Mouse (Mus musculus): ENCODE measurements around the gene Nup188. TPM values are rescaled to one million over a fixed set of nuclear protein-coding genes. Genes with fewer than 3 reads are reported as not detected.

Nup188 gene
- polyA plus RNA-seq, 1 experiment from 2014 or later, result 26.0 TPM

- 86% methylated on average over 5 of the region's 5 CpGs for WGBS
- no peak overlapping the region for H3K4me2 ChIP-seq (ENCODE audit: low read depth, low read length)
- no peak overlapping the region for H3K27ac ChIP-seq (ENCODE audit: low read length)
- H3K36me3 ChIP-seq (ENCODE audit: control insufficient read depth, insufficient read depth, low read length), result peaks cover 23% of the 10 kb centered on the region
- H3K4me1 ChIP-seq (ENCODE audit: control insufficient read depth, insufficient read depth, low read length), result no peaks in the 10 kb centered on the region
- H3K27me3 ChIP-seq (ENCODE audit: control insufficient read depth, insufficient read depth, low read length), result no peaks in the 10 kb centered on the region
- no peak overlapping the region for H3K4me3 ChIP-seq (replicated peaks; ENCODE audit: low read length)
- ATAC-seq (ENCODE audit: insufficient read depth, low FRiP score), result no peak
- no peaks in the 10 kb centered on the region for H3K9me3 ChIP-seq (replicated peaks; ENCODE audit: control insufficient read depth, low read length)
- H3K9ac ChIP-seq (ENCODE audit: low read length), result no peak overlapping the region
These were observed 13.8 kb downstream of the Nup188 start for GRCm38 (mm10) chr2:30299966-30300365.

DNA sequence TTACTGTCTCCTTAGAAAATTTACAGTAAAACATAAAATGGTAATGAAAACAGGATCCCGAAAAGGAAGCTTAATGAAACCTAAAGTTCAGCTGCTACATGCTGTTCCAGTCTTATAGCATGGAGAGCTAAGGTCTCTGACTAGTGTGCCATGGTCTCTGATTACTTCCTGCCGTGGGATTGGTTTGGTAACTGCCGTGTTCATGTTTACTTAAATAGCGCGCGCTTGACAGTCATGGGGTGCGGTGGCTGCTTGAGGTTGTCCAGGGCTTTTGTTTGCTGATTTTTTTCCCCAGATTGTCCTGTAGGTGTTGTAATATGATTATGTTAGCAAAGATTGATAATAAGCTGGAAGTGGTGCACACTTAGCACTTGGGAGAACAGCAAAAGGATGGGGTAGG is 19.9 kb downstream of the Nup188 start:
- Histone ChIP-seq H3K9ac (ENCODE audit: low read length) (no peak overlapping the region), H3K4me2 (ENCODE audit: low read depth, low read length) (no peak overlapping the region), H3K36me3 (ENCODE audit: control insufficient read depth, insufficient read depth, low read length) (peaks cover 22% of the 10 kb centered on the region), H3K4me3 (replicated peaks; ENCODE audit: low read length) (no peak overlapping the region), H3K27ac (ENCODE audit: low read length) (no peak overlapping the region), H3K4me1 (ENCODE audit: control insufficient read depth, insufficient read depth, low read length) (no peaks in the 10 kb centered on the region), H3K27me3 (ENCODE audit: control insufficient read depth, insufficient read depth, low read length) (no peaks in the 10 kb centered on the region), H3K9me3 (replicated peaks; ENCODE audit: control insufficient read depth, low read length) (no peaks in the 10 kb centered on the region)
- peak; percentile 53; the same call in 1 of the 2 replicates for ATAC-seq (ENCODE audit: insufficient read depth, low FRiP score)
- WGBS, result 83% methylated on average over 7 of the region's 7 CpGs

DNA sequence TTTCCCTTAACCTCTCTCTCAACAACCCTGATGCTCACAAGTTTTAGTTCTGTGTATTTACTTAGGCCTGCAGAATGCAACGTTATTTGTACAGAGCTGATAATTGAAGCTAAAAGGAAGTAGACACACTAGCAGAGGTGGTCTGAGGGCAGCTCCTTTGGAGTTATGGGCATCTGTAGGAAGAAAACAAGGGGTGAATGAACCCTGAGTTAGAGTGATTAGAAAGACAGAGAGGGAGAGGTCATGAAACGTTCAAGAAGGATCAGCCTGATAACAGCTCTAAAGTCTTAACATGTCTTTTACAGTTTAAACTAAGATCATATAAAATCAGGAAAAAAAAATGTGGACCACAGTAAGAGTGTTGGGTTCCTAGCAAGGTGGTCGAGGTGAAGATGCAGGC is 23.2 kb downstream of the Nup188 start:
- H3K4me2 ChIP-seq (ENCODE audit: low read depth, low read length), result no peak overlapping the region
- 83% methylated on average over 3 of the region's 3 CpGs for WGBS
- H3K36me3 ChIP-seq (ENCODE audit: control insufficient read depth, insufficient read depth, low read length), result peaks cover 16% of the 10 kb centered on the region; the same call in 1 of the 2 replicates
- ATAC-seq (ENCODE audit: insufficient read depth, low FRiP score), result no peak
- H3K9me3 ChIP-seq (replicated peaks; ENCODE audit: control insufficient read depth, low read length), result no peaks in the 10 kb centered on the region
- no peaks in the 10 kb centered on the region for H3K27me3 ChIP-seq (ENCODE audit: control insufficient read depth, insufficient read depth, low read length)
- H3K27ac ChIP-seq (ENCODE audit: low read length), result no peak overlapping the region
- H3K9ac ChIP-seq (ENCODE audit: low read length), result no peak overlapping the region
- H3K4me1 ChIP-seq (ENCODE audit: control insufficient read depth, insufficient read depth, low read length), result no peaks in the 10 kb centered on the region
- H3K4me3 ChIP-seq (replicated peaks; ENCODE audit: low read length), result no peak overlapping the region

- WGBS, result 87% methylated on average over 2 of the region's 2 CpGs
- Histone ChIP-seq H3K4me2 (ENCODE audit: low read depth, low read length) (no peak overlapping the region), H3K27ac (ENCODE audit: low read length) (no peak overlapping the region), H3K9ac (ENCODE audit: low read length) (no peak overlapping the region), H3K36me3 (ENCODE audit: control insufficient read depth, insufficient read depth, low read length) (peaks cover 31% of the 10 kb centered on the region; the same call in 1 of the 2 replicates), H3K9me3 (replicated peaks; ENCODE audit: control insufficient read depth, low read length) (no peaks in the 10 kb centered on the region), H3K27me3 (ENCODE audit: control insufficient read depth, insufficient read depth, low read length) (no peaks in the 10 kb centered on the region), H3K4me3 (replicated peaks; ENCODE audit: low read length) (no peak overlapping the region), H3K4me1 (ENCODE audit: control insufficient read depth, insufficient read depth, low read length) (no peaks in the 10 kb centered on the region)
- no peak for ATAC-seq (ENCODE audit: insufficient read depth, low FRiP score)
These were observed 25.3 kb downstream of the Nup188 start for GRCm38 (mm10) chr2:30311481-30311880.

DNA sequence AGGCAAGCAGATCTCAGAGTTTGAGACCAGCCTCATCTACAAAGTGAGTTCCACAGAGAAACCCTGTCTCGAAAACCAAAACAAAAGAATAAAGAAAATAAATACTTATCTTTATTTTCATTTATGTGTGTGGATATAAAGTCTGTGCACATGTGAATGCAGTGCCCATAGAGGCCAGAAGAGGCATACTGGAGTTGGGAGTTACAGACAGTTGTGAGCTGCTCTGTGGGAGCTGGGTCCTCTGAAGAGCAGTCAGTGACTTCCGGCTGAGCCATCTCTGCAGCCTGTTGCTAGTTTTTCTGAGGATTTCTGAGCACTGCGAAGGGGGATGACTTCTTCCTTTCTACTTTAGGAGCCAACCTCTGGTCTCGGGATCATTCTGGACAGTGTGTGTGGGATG is 29.9 kb downstream of the Nup188 start:
- Histone ChIP-seq H3K4me3 (replicated peaks; ENCODE audit: low read length) (no peak overlapping the region), H3K27me3 (ENCODE audit: control insufficient read depth, insufficient read depth, low read length) (no peaks in the 10 kb centered on the region), H3K36me3 (ENCODE audit: control insufficient read depth, insufficient read depth, low read length) (peaks cover 23% of the 10 kb centered on the region; the same call in 1 of the 2 replicates), H3K4me1 (ENCODE audit: control insufficient read depth, insufficient read depth, low read length) (no peaks in the 10 kb centered on the region), H3K9me3 (replicated peaks; ENCODE audit: control insufficient read depth, low read length) (no peaks in the 10 kb centered on the region), H3K27ac (ENCODE audit: low read length) (no peak overlapping the region), H3K4me2 (ENCODE audit: low read depth, low read length) (no peak overlapping the region), H3K9ac (ENCODE audit: low read length) (no peak overlapping the region)
- no peak for ATAC-seq (ENCODE audit: insufficient read depth, low FRiP score)
- WGBS, result 92% methylated on average over 4 of the region's 4 CpGs

GRCm38 (mm10) chr2:30316955-30317354 is 30.8 kb downstream of the Nup188 start:
- 93% methylated on average over 5 of the region's 5 CpGs for WGBS
- ATAC-seq (ENCODE audit: insufficient read depth, low FRiP score), result no peak
- Histone ChIP-seq H3K4me2 (ENCODE audit: low read depth, low read length) (no peak overlapping the region), H3K27ac (ENCODE audit: low read length) (no peak overlapping the region), H3K9me3 (replicated peaks; ENCODE audit: control insufficient read depth, low read length) (no peaks in the 10 kb centered on the region), H3K36me3 (ENCODE audit: control insufficient read depth, insufficient read depth, low read length) (peaks cover 23% of the 10 kb centered on the region; the same call in 1 of the 2 replicates), H3K27me3 (ENCODE audit: control insufficient read depth, insufficient read depth, low read length) (no peaks in the 10 kb centered on the region), H3K9ac (ENCODE audit: low read length) (no peak overlapping the region), H3K4me1 (ENCODE audit: control insufficient read depth, insufficient read depth, low read length) (no peaks in the 10 kb centered on the region), H3K4me3 (replicated peaks; ENCODE audit: low read length) (no peak overlapping the region)

- peak; percentile 64; the same call in 1 of the 2 replicates for ATAC-seq (ENCODE audit: insufficient read depth, low FRiP score)
- WGBS, result 72% methylated on average over 4 of the region's 4 CpGs
These were observed 33.1 kb downstream of the Nup188 start for GRCm38 (mm10) chr2:30319260-30319659.

DNA sequence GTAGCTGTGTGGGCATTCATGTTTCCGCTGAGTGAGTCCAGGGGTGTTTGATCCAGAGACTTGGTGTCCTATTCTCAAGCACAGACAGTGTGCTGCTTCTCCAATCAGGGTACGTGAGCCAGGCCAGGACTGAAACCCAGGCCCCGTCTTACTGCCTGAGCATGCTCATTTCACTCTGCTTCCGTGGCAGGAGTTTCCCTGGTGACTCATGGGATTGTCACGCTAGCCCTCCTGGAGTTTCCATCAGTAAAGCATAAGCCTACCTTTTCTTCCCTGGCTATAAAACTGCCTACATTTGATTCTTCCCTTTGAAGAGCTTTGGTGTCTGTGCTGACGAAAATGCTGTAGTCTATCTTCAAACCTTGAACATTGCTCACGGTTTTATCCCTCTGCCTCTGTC is 36.9 kb downstream of the Nup188 start:
- ATAC-seq (ENCODE audit: insufficient read depth, low FRiP score), result no peak
- Histone ChIP-seq H3K27ac (ENCODE audit: low read length) (no peak overlapping the region), H3K4me3 (replicated peaks; ENCODE audit: low read length) (no peak overlapping the region), H3K9me3 (replicated peaks; ENCODE audit: control insufficient read depth, low read length) (no peaks in the 10 kb centered on the region), H3K9ac (ENCODE audit: low read length) (no peak overlapping the region), H3K36me3 (ENCODE audit: control insufficient read depth, insufficient read depth, low read length) (peaks cover 19% of the 10 kb centered on the region), H3K4me1 (ENCODE audit: control insufficient read depth, insufficient read depth, low read length) (no peaks in the 10 kb centered on the region), H3K4me2 (ENCODE audit: low read depth, low read length) (no peak overlapping the region), H3K27me3 (ENCODE audit: control insufficient read depth, insufficient read depth, low read length) (no peaks in the 10 kb centered on the region)
- 92% methylated on average over 7 of the region's 7 CpGs for WGBS

More at GRCm38 (mm10) chr2:30319260-30319659, 33.1 kb downstream of the Nup188 start:
- H3K27me3 ChIP-seq (ENCODE audit: control insufficient read depth, insufficient read depth, low read length), result no peaks in the 10 kb centered on the region
- H3K9me3 ChIP-seq (replicated peaks; ENCODE audit: control insufficient read depth, low read length), result no peaks in the 10 kb centered on the region
- no peak overlapping the region for H3K4me2 ChIP-seq (ENCODE audit: low read depth, low read length)
- H3K27ac ChIP-seq (ENCODE audit: low read length), result no peak overlapping the region
- no peak overlapping the region for H3K9ac ChIP-seq (ENCODE audit: low read length)
- H3K4me3 ChIP-seq (replicated peaks; ENCODE audit: low read length), result no peak overlapping the region
- H3K36me3 ChIP-seq (ENCODE audit: control insufficient read depth, insufficient read depth, low read length), result peaks cover 26% of the 10 kb centered on the region
- no peaks in the 10 kb centered on the region for H3K4me1 ChIP-seq (ENCODE audit: control insufficient read depth, insufficient read depth, low read length)

DNA sequence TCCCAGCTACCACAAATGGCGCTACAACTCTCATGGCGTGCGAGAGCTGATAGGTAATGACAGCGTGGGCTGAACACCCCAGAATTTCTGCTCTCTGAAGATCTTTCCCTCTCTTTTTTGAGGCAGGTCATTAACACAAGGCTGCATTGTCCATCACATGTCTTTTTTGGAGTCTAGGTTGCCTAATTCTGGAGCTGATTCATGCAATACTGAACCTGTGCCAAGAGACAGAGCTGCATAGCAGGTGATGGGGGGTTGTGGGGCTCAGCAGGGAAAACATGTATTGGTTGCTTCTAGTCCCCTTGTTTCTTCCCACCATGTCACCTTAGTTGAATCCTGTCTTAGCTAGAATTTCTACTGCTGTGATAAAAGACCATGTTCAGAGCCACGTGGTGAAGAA is 39.1 kb downstream of the Nup188 start:
- no peak overlapping the region for H3K4me3 ChIP-seq (replicated peaks; ENCODE audit: low read length)
- H3K36me3 ChIP-seq (ENCODE audit: control insufficient read depth, insufficient read depth, low read length), result peaks cover 22% of the 10 kb centered on the region
- no peak for ATAC-seq (ENCODE audit: insufficient read depth, low FRiP score)
- H3K4me1 ChIP-seq (ENCODE audit: control insufficient read depth, insufficient read depth, low read length), result no peaks in the 10 kb centered on the region
- H3K9me3 ChIP-seq (replicated peaks; ENCODE audit: control insufficient read depth, low read length), result no peaks in the 10 kb centered on the region
- H3K27ac ChIP-seq (ENCODE audit: low read length), result no peak overlapping the region
- WGBS, result 93% methylated on average over 5 of the region's 5 CpGs
- H3K9ac ChIP-seq (ENCODE audit: low read length), result no peak overlapping the region
- H3K4me2 ChIP-seq (ENCODE audit: low read depth, low read length), result no peak overlapping the region
- no peaks in the 10 kb centered on the region for H3K27me3 ChIP-seq (ENCODE audit: control insufficient read depth, insufficient read depth, low read length)

DNA sequence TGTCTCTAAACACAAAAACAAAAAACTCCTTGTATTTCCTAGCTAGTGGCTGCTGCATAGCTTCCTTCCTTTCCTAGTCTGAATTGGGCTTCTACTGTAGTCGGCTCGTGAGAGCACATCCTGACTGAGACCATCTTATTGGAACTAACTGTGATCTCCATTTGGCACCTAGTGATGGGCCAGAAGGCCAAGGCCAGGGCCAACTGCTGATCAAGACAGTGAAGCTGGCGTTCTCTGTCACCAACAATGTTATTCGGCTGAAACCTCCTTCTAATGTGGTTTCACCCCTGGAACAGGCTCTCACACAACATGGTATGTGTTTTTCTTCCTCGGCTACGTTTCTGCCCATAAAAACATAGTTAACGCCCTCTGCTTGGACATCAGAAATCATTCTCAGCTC is 41.1 kb downstream of the Nup188 start:
- Histone ChIP-seq H3K36me3 (ENCODE audit: control insufficient read depth, insufficient read depth, low read length) (peaks cover 27% of the 10 kb centered on the region), H3K27ac (ENCODE audit: low read length) (no peak overlapping the region), H3K9ac (ENCODE audit: low read length) (no peak overlapping the region), H3K9me3 (replicated peaks; ENCODE audit: control insufficient read depth, low read length) (no peaks in the 10 kb centered on the region), H3K4me1 (ENCODE audit: control insufficient read depth, insufficient read depth, low read length) (no peaks in the 10 kb centered on the region), H3K27me3 (ENCODE audit: control insufficient read depth, insufficient read depth, low read length) (no peaks in the 10 kb centered on the region), H3K4me2 (ENCODE audit: low read depth, low read length) (no peak overlapping the region), H3K4me3 (replicated peaks; ENCODE audit: low read length) (no peak overlapping the region)
- ATAC-seq (ENCODE audit: insufficient read depth, low FRiP score), result no peak
- WGBS, result 91% methylated on average over 7 of the region's 7 CpGs
